Mouse (Mus musculus) adrenal gland (tissue): Measurements from ENCODE around the gene Egln2.

ENCODE experiments used
- intact Hi-C: fragments of 180-260 bp; cut with DNase I; formaldehyde crosslinking; loops from one replicate; pipeline ENCODE4 v1.15.1; 2025
- microRNA-seq, 2 experiments: library from miRNA; unstranded; fragments of <30 nt; microRNA quantifications; one replicate each; pipeline ENCODE4; 2019

Gene Egln2

GRCm38 (mm10) chr7:27136410-27136996 is 30.1 kb downstream of the Egln2 start:
- intact Hi-C loops: no loop called here

GRCm38 (mm10) chr7:27133757-27134156 is 32.8 kb downstream of the Egln2 start:
- intact Hi-C loops: loop anchor here (2.0 kb wide), 1 partner anchor 151 kb away; no protein-coding TSS in a partner anchor

GRCm38 (mm10) chr7:27133156-27133555 is 33.4 kb downstream of the Egln2 start:
- intact Hi-C loops: loop anchor here (2.0 kb wide), 1 partner anchor 152 kb away; no protein-coding TSS in a partner anchor

- intact Hi-C loops: loop anchor here (2.0 kb wide), 1 partner anchor 152 kb away; no protein-coding TSS in a partner anchor
Observed at GRCm38 (mm10) chr7:27132588-27132987, 34.0 kb downstream of the Egln2 start.

- intact Hi-C loops: no loop called here
Observed at GRCm38 (mm10) chr7:27131387-27131786, 35.2 kb downstream of the Egln2 start.

- intact Hi-C loops: no loop called here
Observed at GRCm38 (mm10) chr7:27130521-27131370, 35.9 kb downstream of the Egln2 start.

- intact Hi-C loops: loop anchor here (5.0 kb wide), 1 partner anchor 353 kb away; no protein-coding TSS in a partner anchor
Observed at GRCm38 (mm10) chr7:27129811-27130210, 36.8 kb downstream of the Egln2 start.

- intact Hi-C loops: loop anchor here (5.0 kb wide), 1 partner anchor 352 kb away; no protein-coding TSS in a partner anchor
Observed at GRCm38 (mm10) chr7:27128946-27129345, 37.7 kb downstream of the Egln2 start.

- intact Hi-C loops: loop anchor here (5.0 kb wide), 1 partner anchor 351 kb away; no protein-coding TSS in a partner anchor
Observed at GRCm38 (mm10) chr7:27128162-27128561, 38.4 kb downstream of the Egln2 start.

GRCm38 (mm10) chr7:27124969-27125368 is 41.6 kb downstream of the Egln2 start:
- intact Hi-C loops: loop anchor here (5.0 kb wide), 1 partner anchor 348 kb away; no protein-coding TSS in a partner anchor

GRCm38 (mm10) chr7:27124305-27124832 is 42.2 kb downstream of the Egln2 start:
- intact Hi-C loops: no loop called here

- intact Hi-C loops: no loop called here
Observed at GRCm38 (mm10) chr7:27119676-27120075, 46.9 kb downstream of the Egln2 start, which contains the start of gene Cyp2f2. TSS of gene Cyp2f2 (plus strand) at chr7:27119909.

GRCm38 (mm10) chr7:27118033-27118511 is 48.5 kb downstream of the Egln2 start:
- intact Hi-C loops: no loop called here

GRCm38 (mm10) chr7:27111987-27112386 is 54.6 kb downstream of the Egln2 start:
- intact Hi-C loops: no loop called here

GRCm38 (mm10) chr7:27111038-27111437 is 55.6 kb downstream of the Egln2 start:
- intact Hi-C loops: no loop called here

- intact Hi-C loops: no loop called here
Observed at GRCm38 (mm10) chr7:27110327-27110726, 56.3 kb downstream of the Egln2 start.

Small RNA genes lying within 50 kb of the gene (microRNA-seq; reads per million reads assigned to microRNA genes)
- gene Mir1191 (0.23 to 0.25 reads per million in 2 experiments), gene Mir3101 (0 reads per million in 2 experiments)
